Mouse (Mus musculus) skeletal muscle tissue, adult 2 months (tissue): ENCODE measurements around the gene Atl2.

Source experiments
- DNase-seq: peaks from one replicate; pipeline ENCODE4 v3.0.0-alpha.2; 2012; ENCODE audit warnings: low read depth, low spot score

Atl2 gene

DNA sequence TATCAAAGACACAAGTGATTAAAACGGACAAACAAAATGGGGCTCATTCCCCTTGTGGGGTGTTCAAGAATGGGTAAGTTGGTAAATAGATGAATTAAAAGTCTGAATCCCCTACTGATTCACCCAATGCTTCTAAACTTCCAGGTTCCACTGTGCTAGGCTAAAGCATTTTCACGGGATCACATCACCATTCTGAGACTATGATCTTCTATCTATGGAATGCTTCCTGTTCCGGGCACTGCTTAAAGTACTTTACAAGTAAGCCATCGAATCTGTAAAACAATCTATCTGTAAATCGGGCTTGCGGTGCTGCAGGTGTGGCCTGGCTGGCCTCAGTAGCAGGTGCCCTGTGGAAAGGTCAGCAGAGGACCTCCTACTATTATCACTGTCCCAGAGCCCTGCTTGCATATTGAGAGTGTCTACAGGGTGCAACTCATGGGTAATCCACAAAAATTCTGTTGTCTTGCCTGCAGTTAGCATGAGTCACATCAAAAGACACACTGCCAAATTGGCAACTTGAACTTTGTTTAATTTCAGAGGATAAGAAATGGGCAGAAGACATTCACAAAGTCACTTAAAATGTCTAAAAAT is 2.3 kb upstream of the Atl2 start:
- DNase-seq, result no peak

GRCm38 (mm10) chr17:79897666-79898065 is 1.7 kb upstream of the Atl2 start:
- no peak for DNase-seq

DNA sequence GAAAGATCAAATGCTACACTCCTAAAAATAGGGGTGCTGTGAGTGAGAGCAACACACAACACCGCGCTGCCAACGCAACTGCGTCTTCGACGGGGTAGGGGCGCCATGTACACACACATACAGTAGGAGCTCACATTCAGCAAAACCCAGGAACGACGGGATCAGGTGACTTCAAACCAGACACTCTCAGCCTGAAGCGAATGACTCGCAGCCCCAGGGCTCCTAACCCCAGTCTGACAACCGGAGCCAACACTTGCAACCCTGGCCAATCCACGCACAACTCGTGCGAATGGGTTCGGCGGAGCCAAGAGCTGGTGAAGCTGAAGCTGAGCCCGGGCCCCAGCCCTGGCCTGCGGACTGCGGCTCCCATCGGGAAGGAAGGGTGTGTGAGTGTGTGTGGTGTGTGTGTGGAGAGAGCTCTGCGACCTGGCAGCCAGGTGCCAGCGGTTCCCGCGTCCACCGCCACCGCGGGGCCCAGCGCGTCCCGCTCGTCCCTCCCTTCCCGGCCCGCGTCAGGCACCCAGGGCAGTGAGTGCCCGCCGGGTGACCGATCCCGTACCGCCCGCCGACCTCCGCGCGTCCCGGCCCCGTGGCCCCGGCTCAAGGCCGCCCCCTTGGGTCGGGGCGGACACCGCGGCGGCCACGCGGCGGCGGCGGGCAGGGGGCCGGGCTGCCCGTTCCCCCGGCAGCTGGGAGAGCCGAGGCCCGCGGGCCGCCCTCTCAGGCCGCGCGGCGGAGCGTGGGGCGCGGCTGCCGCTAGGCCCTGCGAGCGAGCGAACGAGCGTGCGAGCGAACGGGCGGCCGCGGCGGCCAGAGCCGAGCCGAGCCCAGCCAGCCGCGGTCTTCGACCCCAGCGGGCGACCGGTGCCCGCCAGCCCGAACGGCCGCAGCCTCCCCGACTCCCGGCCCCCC is 696 bp downstream of the Atl2 start:
- peak; percentile 95 for DNase-seq

- no peak for DNase-seq
These were observed 1.9 kb downstream of the Atl2 start for GRCm38 (mm10) chr17:79894054-79894453.

DNA sequence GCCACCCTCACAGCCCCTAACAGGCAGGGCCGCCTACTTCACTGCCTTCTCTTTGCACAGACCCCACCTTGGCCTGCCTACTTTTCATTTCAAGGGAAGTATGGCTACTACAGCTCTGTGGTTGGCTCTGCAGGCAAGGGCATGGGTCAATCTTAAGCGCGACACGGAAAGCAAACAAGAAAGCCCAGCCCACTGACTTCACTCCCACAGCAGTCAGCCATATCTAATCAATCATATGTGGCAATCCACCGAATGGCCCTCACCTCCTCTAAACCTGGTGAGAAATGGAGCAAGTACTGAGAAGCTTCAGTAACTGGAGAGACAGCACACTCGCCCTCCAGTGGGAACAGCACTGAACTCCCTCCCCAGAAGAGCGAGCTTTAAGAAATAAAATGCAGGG is 4.0 kb downstream of the Atl2 start:
- DNase-seq, result no peak

DNA sequence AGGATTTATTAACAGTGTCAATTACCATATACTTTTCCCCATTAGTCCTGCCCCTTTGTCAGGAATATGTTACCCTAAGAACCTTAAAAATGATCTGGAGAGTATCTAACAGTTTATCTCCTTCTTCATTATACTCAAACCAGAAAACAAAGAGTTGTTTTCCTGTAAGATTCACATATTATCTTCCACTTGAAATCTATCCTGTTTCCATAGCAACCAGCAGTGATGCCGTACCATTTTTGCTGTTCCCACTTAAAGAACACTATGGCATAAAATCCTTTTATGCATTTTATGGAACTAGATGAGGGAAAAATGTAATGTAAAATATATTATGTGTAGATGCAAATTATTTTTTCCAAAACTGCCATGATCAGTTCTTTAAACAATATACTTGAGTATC is 8.0 kb downstream of the Atl2 start:
- DNase-seq, result no peak

DNA sequence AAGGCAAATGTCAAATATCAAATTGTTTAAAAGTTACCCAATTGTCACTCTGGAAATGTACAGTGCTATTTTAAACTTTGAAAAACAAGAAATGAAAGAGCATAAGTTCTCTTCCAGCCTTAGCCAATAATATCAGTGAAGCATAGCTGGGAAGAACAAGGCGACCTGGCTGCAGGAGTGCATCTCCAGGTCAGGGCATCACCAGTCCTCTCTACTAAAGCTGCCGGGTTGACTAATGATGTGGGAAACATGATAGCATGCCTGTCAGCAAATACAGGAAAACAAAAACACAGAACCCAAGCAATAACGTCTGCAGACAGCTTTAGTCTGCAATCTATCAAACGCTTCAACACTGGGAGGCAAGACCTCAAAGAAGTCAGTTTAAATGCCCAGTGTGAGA is 12.7 kb downstream of the Atl2 start:
- peak; percentile 69 for DNase-seq

- DNase-seq, result no peak
These were observed 30.9 kb downstream of the Atl2 start for GRCm38 (mm10) chr17:79865027-79865426.

DNA sequence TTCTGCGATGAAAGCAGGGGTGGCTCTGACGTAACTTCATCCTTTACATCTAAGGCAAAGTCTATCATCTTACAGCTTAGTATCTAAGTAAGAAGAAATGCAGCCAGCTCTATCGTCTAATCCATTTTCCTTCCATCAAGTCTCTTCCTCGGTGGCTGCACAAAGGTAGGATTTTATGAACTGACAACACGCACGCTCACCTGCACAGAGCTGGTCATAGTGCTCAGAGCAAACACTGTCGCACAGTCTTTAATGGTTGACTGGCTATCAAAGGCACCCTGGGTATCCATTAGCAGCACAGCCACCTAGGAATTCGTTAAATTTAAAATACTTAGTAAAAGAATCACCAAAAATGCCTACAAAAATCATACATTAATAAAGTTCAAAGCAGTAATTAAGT is 31.4 kb downstream of the Atl2 start:
- no peak for DNase-seq

GRCm38 (mm10) chr17:79862038-79862437 is 33.9 kb downstream of the Atl2 start:
- peak; percentile 45 for DNase-seq

DNA sequence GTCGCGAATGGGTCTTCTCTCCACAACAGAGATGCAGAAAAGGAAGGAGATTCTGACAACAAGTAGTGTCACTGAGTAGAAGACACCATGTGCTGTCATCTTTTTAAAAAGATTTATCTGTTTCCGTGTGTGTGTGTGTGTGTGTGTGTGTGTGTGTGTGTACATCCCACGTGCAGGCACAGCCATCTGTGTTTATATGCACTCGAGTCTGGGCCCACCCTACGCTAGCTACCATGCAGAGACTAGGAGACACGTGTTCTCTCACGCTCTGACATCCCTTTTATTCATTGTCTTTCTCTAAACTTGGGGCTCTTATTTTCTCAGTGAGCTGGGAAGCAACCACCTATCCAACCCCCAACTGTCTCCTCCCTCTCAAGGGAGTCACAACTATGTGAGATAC is 40.4 kb downstream of the Atl2 start:
- DNase-seq, result no peak

GRCm38 (mm10) chr17:79848385-79848784 is 47.5 kb downstream of the Atl2 start:
- DNase-seq, result no peak

DNA sequence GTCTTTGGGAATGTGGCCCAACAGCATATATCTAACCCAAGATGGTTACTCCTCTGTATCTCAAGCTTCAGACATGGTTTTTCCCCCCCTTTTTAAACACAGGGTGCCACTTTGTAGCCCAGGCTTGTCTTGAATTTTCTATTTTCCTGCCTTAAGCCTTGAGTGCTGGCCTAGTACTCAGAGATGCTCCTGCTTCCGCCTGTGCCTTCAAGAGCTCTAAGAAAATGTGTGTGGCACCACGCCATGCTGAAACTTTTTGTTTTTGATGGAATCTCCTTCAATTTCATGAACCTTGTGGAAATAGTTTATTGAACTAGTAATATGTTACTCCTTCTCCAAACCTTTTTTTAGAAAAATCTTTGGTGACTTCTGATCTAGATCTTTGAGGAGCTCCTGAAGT is 49.7 kb downstream of the Atl2 start:
- DNase-seq, result no peak

DNA sequence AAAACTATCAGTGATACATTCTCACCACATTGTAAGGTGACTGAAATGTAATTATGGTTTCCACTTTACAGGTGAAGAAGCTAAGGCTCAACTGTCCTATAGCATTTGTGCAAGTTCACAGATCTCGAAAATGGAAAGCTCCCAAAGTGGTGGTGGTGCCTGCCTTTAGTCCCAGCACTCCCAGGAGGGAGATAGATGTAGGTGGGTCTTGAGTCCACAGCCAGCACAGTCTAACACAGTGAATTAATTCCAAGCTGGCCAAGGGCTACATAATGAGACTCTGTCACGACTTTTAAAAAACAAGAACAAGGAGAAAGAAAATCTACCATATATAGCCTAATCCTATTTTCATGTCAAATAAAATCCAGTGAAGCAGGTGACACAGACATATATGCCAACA is 50.2 kb downstream of the Atl2 start:
- no peak for DNase-seq

DNA sequence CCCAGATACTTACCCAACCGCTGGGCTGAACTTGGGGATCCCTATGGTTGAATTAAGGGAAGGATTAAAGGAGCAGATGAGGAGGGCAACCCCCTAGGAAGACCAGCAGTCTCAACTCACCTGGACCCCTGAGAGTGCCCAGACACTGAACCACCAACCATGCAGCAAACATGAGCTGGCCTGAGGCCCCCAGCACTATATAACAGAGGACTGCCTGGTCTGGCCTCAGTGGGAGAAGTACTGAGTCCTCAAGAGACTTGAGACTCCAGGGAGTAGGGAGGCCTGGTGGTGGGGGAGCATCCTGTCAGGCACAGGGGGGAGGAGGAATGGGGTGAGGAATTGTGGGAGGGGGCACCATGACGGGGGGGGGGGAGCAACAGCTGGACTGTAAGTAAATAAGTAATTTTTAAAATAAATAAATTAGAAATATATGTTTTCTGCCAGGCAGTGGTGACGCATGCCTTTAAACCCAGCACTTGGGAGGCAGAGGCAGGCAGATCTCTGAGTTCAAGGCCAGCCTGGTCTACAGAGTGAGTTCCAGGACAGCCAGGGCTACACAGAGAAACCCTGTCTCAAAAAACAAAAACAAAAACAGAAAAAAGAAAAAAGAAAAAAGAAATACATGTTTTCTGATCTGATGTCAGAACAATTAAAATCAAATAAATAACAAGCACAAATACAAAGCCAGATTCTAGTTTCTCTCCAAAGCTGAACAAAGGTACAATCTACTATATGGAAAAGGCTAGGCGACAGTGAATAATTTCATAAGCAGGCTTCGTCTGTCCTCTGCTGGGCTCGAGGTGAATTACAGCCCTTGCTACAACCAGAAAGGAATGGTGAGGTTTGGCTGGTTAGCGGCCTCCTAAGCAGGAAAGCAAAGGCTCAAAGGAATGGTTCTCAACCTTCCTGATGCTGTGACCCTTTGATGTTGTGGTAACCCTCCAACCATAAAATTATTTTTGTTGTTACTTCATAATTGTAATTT is 55.4 kb downstream of the Atl2 start:
- DNase-seq, result peak; percentile 48

DNA sequence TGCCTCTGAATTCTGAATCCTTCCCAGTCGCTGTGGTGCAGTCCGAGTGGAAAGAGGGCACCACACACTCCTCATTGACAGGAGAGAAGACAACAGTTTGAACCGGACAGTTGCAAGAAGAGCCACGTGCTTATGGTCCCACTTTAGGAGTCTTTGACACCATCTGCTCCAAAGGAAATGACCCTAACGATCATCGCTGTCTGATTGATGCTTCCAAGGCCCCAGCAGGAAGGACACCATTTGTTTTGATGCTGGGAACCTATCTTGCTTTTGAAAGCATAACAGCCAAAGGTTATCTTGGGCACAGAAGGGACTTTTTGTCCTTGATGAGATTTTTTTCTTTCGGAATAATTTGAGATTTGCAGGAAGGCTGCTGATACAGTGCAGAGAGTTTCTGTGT is 58.9 kb downstream of the Atl2 start:
- no peak for DNase-seq

DNA sequence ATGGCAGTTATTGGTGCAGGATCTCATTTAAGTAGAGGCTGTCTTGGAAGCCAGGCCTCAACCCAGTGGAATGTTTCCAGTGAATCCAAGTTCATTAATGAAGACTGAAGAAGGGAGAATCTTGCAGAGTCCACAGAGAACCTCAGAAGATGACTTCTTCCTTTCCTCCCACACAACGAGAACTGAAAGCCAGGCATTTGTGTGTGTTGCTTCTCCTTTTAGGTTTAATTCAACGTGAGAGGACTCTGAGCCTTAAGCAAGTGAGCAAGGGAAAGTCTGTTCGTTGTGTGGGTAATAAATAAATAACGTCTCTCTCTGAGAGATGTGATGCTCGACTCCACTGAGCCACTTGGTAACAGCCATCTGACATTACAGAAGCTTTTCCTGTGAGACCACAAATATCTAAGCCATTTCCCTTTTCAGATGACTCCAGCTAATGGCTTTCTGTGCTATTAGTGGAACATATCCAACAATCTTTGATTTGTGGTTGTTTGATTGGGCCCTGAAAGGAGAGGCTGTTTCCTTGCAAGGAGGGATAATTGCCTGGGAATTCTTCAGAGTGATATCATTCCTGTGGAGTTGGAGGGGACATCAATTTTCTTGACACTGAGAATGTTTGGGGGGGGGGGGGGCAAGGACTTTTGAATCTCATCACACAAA is 60.1 kb downstream of the Atl2 start:
- peak; percentile 23 for DNase-seq

GRCm38 (mm10) chr17:79832284-79832683 is 63.6 kb downstream of the Atl2 start:
- DNase-seq, result no peak

DNA sequence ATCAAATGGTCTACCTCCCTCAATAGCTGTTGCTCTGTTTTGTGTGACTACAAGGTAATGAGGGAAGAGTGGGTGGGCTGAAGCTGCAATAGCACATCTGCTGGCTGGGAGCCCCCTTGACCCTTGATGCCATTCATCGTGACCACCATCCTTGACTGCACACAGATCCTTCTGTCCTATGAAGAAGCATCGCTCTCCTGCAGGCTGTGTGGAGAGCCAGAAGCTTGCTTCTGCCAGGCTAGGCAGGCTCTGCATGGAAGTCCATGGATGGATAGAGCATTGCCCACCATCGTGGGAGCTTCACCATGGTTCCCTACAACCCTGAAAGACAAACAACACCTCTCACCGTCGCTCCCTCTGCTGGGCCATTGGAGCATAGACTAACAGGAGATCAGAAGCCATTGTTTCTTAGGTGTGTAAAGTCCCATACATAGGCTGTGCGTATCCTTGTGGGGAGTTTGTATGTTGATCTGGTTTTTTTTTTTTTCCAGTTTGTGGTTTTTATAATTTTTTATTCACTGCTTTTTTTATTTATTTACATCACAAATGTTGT is 69.4 kb downstream of the Atl2 start:
- no peak for DNase-seq

DNA sequence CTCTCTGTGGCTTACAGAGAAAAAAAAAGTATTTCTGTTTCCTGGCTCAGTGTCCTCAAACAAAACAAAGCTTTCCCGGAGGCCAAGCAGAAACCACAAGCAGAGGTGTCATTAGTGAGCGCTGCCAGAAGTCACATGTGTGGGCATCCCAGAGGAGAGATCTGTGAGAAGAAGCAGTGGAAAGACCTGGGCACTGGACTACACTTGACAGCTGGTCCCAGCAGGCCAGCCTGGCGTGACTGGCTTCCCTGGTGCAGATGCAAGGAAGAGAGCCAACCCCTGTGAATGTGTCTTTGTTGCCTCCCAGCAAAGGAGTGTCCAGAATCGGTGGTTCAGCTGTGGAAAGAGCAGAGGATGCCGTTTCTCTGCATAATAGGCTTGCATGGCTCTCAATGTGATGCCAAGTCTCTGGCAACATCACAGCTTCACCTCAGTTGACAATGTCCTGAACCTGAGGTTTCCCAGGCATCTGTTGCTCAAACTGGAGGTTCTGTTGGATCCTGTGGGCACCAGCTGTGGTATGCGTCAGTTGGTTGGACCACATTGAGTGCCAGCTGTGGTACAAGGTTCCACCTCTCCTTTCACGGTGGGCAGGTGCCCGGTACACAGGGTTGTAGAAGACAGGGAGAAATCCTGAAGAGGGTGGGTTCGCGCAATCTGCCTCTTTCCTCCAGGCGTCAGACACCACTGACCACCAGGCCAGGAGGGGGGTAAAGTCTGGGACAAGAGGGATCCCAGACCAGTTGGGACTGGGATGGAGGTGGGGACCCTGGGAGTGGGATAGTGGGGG is 70.5 kb downstream of the Atl2 start:
- peak; percentile 23 for DNase-seq
